Mouse (Mus musculus): ENCODE results near the gene Zfp598. TPM values are rescaled to one million over a fixed set of nuclear protein-coding genes. Genes with fewer than 3 reads are reported as not detected.
A peak's percentile ranks its signal among the peaks of the same experiment; 100 is the strongest.

The Zfp598 gene
- polyA plus RNA-seq (2012; rRNA removed) (91.4 and 112 TPM in 2 replicates), polyA plus RNA-seq (2014; fragmentation: Nextera tagmentation; extraction: Ambion mirVana) (29.9 and 31.8 TPM in 2 replicates)

GRCm38 (mm10) chr17:24669545-24670245 is at the start of gene Zfp598:
Gene Zfp598, plus strand, starts transcription at chr17:24669687.
- under 1% methylated on average over 46 of the region's 80 CpGs for WGBS

GRCm38 (mm10) chr17:24625472-24625871 is 44.0 kb upstream of the Zfp598 start:
- no peak for DNase-seq (ENCODE audit: low spot score)
- Histone ChIP-seq H3K4me1 (ENCODE audit: control insufficient read depth, insufficient read depth, low read length) (no peaks in the 10 kb centered on the region), H3K9ac (ENCODE audit: low read depth, low read length, severe bottlenecking) (no peak overlapping the region), H3K4me2 (replicated peaks; ENCODE audit: low read depth, low read length, severe bottlenecking) (no peak overlapping the region), H3K36me3 (ENCODE audit: control insufficient read depth, insufficient read depth, low read length) (peaks cover 97% of the 10 kb centered on the region), H3K4me3 (replicated peaks; ENCODE audit: low read length) (no peak overlapping the region), H3K27ac (replicated peaks; ENCODE audit: low read depth, low read length) (no peak overlapping the region), H3K27me3 (ENCODE audit: control insufficient read depth, insufficient read depth, low read length) (no peaks in the 10 kb centered on the region), H3K9me3 (ENCODE audit: control insufficient read depth, low read length) (no peaks in the 10 kb centered on the region)
- 92% methylated on average over 8 of the region's 8 CpGs for WGBS
- no peak for ATAC-seq (ENCODE audit: low FRiP score, low read depth)
- TF ChIP-seq POLR2A (IDR thresholded peaks at IDR 0.05; ENCODE audit: borderline replicate concordance, extremely low read depth, insufficient read depth, insufficient read length) = no peak

More at GRCm38 (mm10) chr17:24669545-24670245, at the start of gene Zfp598:
- no peaks in the 10 kb centered on the region for H3K36me3 ChIP-seq (ENCODE audit: control insufficient read depth, insufficient read depth, low read length)
- peak within 1 kb of the TSS; percentile 93 for H3K9ac ChIP-seq (ENCODE audit: low read depth, low read length, severe bottlenecking)
- H3K4me3 ChIP-seq (replicated peaks; ENCODE audit: low read length) = peak within 1 kb of the TSS; percentile 94
- H3K27ac ChIP-seq (replicated peaks; ENCODE audit: low read depth, low read length) = peak within 1 kb of the TSS; percentile 67
- peaks cover 26% of the 10 kb centered on the region for H3K4me1 ChIP-seq (ENCODE audit: control insufficient read depth, insufficient read depth, low read length)
- DNase-seq (ENCODE audit: low spot score) (peak; percentile 92), ATAC-seq (ENCODE audit: low FRiP score, low read depth) (peak; percentile 99)
- H3K27me3 ChIP-seq (ENCODE audit: control insufficient read depth, insufficient read depth, low read length) = no peaks in the 10 kb centered on the region
- 0 out of 2 replicates have a peak, but pooled peaks have one; percentile 15 for TF ChIP-seq POLR2A (IDR thresholded peaks at IDR 0.05; ENCODE audit: borderline replicate concordance, extremely low read depth, insufficient read depth, insufficient read length)
- peak within 1 kb of the TSS; percentile 77 for H3K4me2 ChIP-seq (replicated peaks; ENCODE audit: low read depth, low read length, severe bottlenecking)
- no peaks in the 10 kb centered on the region for H3K9me3 ChIP-seq (ENCODE audit: control insufficient read depth, low read length)

DNA sequence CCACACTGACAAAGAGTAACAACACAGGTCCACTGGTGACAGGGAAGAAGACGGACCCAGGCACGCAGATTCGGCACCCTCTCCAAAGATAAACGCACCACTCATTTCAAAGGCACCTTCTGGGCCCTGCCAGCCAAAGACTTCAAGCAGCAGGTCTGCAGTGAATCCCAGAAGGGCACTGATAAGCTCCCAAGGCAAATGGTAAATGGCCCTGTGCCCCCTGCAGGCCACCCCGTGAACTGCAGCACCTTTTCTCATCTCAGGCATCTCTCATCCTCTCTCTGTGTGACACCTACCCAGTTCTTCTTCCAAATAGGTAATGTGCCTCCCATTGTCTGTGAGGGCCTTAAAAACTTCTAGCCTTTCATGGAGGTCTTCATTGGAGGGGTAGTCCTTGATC is 40.8 kb upstream of the Zfp598 start:
- Histone ChIP-seq H3K4me2 (replicated peaks; ENCODE audit: low read depth, low read length, severe bottlenecking) (no peak overlapping the region), H3K4me1 (ENCODE audit: control insufficient read depth, insufficient read depth, low read length) (peaks cover 13% of the 10 kb centered on the region), H3K9ac (ENCODE audit: low read depth, low read length, severe bottlenecking) (no peak overlapping the region), H3K36me3 (ENCODE audit: control insufficient read depth, insufficient read depth, low read length) (peaks cover 75% of the 10 kb centered on the region), H3K27me3 (ENCODE audit: control insufficient read depth, insufficient read depth, low read length) (no peaks in the 10 kb centered on the region), H3K9me3 (ENCODE audit: control insufficient read depth, low read length) (no peaks in the 10 kb centered on the region), H3K27ac (replicated peaks; ENCODE audit: low read depth, low read length) (no peak overlapping the region), H3K4me3 (replicated peaks; ENCODE audit: low read length) (no peak overlapping the region)
- DNase-seq (ENCODE audit: low spot score) (peak; percentile 60), ATAC-seq (ENCODE audit: low FRiP score, low read depth) (no peak)
- TF ChIP-seq POLR2A (IDR thresholded peaks at IDR 0.05; ENCODE audit: borderline replicate concordance, extremely low read depth, insufficient read depth, insufficient read length) = no peak
- 36% methylated on average over 5 of the region's 5 CpGs for WGBS

GRCm38 (mm10) chr17:24630072-24630471 is 39.4 kb upstream of the Zfp598 start:
- ATAC-seq (ENCODE audit: low FRiP score, low read depth) (no peak), DNase-seq (ENCODE audit: low spot score) (no peak)
- Histone ChIP-seq H3K27me3 (ENCODE audit: control insufficient read depth, insufficient read depth, low read length) (no peaks in the 10 kb centered on the region), H3K36me3 (ENCODE audit: control insufficient read depth, insufficient read depth, low read length) (peaks cover 61% of the 10 kb centered on the region), H3K9me3 (ENCODE audit: control insufficient read depth, low read length) (no peaks in the 10 kb centered on the region), H3K4me2 (replicated peaks; ENCODE audit: low read depth, low read length, severe bottlenecking) (no peak overlapping the region), H3K4me3 (replicated peaks; ENCODE audit: low read length) (no peak overlapping the region), H3K9ac (ENCODE audit: low read depth, low read length, severe bottlenecking) (no peak overlapping the region), H3K4me1 (ENCODE audit: control insufficient read depth, insufficient read depth, low read length) (peaks cover 16% of the 10 kb centered on the region), H3K27ac (replicated peaks; ENCODE audit: low read depth, low read length) (no peak overlapping the region)
- WGBS = 87% methylated on average over 14 of the region's 14 CpGs
- TF ChIP-seq POLR2A (IDR thresholded peaks at IDR 0.05; ENCODE audit: borderline replicate concordance, extremely low read depth, insufficient read depth, insufficient read length) = no peak

GRCm38 (mm10) chr17:24632167-24632812 is 37.2 kb upstream of the Zfp598 start, which contains the start of the genes Tsc2 and Nthl1:
Gene Tsc2, minus strand, starts transcription at chr17:24632630.
Gene Nthl1, plus strand, starts transcription at chr17:24632680.
- peak within 1 kb of the TSS; percentile 62 for H3K4me3 ChIP-seq (replicated peaks; ENCODE audit: low read length)
- peaks cover 40% of the 10 kb centered on the region for H3K36me3 ChIP-seq (ENCODE audit: control insufficient read depth, insufficient read depth, low read length)
- ATAC-seq (ENCODE audit: low FRiP score, low read depth) (peak; percentile 90), DNase-seq (ENCODE audit: low spot score) (peak; percentile 88)
- H3K27me3 ChIP-seq (ENCODE audit: control insufficient read depth, insufficient read depth, low read length) = no peaks in the 10 kb centered on the region
- peak within 1 kb of the TSS; percentile 82 for H3K4me2 ChIP-seq (replicated peaks; ENCODE audit: low read depth, low read length, severe bottlenecking)
- 1% methylated on average over 51 of the region's 51 CpGs for WGBS
- H3K9me3 ChIP-seq (ENCODE audit: control insufficient read depth, low read length) = no peaks in the 10 kb centered on the region
- peak; percentile 64; the same call in 1 of the 2 replicates for TF ChIP-seq POLR2A (IDR thresholded peaks at IDR 0.05; ENCODE audit: borderline replicate concordance, extremely low read depth, insufficient read depth, insufficient read length)
- H3K4me1 ChIP-seq (ENCODE audit: control insufficient read depth, insufficient read depth, low read length) = peaks cover 16% of the 10 kb centered on the region
- peak within 1 kb of the TSS; percentile 90 for H3K27ac ChIP-seq (replicated peaks; ENCODE audit: low read depth, low read length)
- peak within 1 kb of the TSS; percentile 69 for H3K9ac ChIP-seq (ENCODE audit: low read depth, low read length, severe bottlenecking)
